Mouse (Mus musculus): ENCODE data around the gene Sugp2.

GRCm38 (mm10) chr8:70204757-70205156 lies 29.3 kb upstream of the Sugp2 start:
- TF ChIP-seq CTCF (IDR thresholded peaks at IDR 0.05) (no peak), EP300 (IDR thresholded peaks at IDR 0.05) (no peak)
